Mouse (Mus musculus) bone marrow macrophage, adult 2 months (primary cell): ENCODE data around the gene Mark3.

ENCODE experiments used
- CTCF ChIP-seq: IDR thresholded peaks from 2 replicates; pipeline ENCODE4 v1.5.1; 2012; ENCODE audit warnings: low read depth, mild to moderate bottlenecking, low read length, moderate library complexity
- POLR2A ChIP-seq: IDR thresholded peaks from 2 replicates; pipeline ENCODE4 v1.6.1; 2012; ENCODE audit warnings: mild to moderate bottlenecking, low read depth, low read length, borderline replicate concordance

DNA sequence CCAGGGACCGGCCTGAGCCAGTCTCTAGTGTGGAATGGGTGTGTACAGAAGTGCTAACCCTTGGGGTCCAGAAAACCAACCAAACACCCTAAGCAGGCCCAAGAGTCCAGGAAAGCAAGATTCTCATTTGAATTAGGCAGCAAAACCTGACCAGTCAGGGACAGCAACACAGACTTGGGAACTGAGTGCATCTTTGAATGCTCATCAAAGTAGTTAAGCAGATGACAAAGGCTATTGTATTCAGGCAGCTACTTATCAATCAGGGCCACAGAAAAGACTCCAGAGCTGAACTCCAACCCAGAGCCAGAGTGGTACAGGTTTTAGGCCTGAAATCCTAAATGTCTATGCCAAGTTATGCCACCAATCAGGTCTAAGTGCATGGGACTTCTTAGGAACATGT lies 86.3 kb downstream of the Mark3 start:
- no peak for TF ChIP-seq POLR2A
- no peak for TF ChIP-seq CTCF
